Mouse (Mus musculus): ENCODE data around the gene Polrmt.

Gene Polrmt

GRCm38 (mm10) chr10:79743161-79743560 is 3.2 kb downstream of the Polrmt start:
- DNase-seq (ENCODE audit: low spot score in 2 of 2) = no peak

- DNase-seq (ENCODE audit: low spot score in 2 of 2) = no peak
Measured at GRCm38 (mm10) chr10:79740863-79741262, 5.5 kb downstream of the Polrmt start.

DNA sequence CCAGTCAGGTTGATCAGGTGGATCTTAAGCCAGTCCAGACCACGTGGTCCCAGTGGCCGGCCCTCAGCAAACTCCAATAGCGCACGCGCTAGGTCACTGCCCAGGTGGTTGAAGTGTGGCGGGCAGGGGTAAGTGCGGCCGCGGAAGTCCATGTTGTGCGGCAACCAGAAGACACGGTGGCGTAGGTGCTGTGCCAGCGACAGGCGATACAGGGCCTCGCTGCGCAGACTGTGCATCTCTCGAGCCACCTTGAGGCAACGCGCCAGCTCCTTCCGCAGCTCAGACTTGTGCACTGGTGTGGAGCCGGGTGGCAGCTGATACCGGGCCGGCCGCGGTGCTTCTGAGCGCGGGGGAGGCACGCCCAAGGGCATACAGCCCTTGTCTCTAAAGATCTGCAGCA is 7.1 kb downstream of the Polrmt start:
- no peak for DNase-seq (ENCODE audit: low spot score in 2 of 2)

- DNase-seq (ENCODE audit: low spot score in 2 of 2) = no peak
Measured at GRCm38 (mm10) chr10:79738259-79738658, 8.1 kb downstream of the Polrmt start.

- no peak for DNase-seq (ENCODE audit: low spot score in 2 of 2)
Measured at GRCm38 (mm10) chr10:79736706-79737105, 9.7 kb downstream of the Polrmt start.

DNA sequence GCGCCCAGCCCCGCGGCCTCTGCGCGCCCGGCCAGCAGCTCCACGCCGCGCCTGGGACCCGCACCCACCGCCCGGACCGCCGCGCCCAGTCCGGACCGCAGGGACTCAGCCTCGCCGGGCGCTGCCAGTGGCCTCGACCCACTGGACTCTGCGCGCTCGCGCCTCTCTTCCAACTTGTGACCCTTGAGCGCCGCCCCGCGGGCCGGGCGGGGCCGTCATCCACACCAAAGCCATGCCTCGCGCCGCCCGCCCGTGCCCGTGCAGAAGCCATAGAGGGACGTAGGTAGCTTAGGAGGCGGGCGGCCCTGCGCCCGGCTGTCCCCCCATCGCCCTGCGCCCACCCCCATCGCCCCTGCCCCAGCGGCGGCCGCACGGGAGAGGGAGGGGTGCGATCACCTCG is 11.0 kb downstream of the Polrmt start:
- no peak for DNase-seq (ENCODE audit: low spot score in 2 of 2)

DNA sequence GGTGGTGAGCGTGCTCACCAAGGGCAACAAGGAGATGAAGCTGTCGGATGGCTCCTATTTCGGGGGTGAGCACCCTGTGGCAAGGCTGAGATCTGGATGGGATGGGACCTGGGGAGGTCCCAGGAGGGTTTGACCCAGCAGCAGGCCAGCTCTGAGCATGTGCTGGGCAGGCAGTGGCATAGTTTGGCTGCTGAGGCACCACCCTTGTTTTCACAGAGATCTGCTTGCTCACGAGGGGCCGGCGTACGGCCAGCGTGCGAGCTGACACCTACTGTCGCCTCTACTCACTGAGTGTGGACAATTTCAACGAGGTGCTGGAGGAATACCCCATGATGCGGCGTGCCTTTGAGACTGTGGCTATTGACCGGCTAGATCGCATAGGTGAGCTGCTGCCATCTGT is 12.5 kb downstream of the Polrmt start:
- no peak for DNase-seq (ENCODE audit: low spot score in 2 of 2)

DNA sequence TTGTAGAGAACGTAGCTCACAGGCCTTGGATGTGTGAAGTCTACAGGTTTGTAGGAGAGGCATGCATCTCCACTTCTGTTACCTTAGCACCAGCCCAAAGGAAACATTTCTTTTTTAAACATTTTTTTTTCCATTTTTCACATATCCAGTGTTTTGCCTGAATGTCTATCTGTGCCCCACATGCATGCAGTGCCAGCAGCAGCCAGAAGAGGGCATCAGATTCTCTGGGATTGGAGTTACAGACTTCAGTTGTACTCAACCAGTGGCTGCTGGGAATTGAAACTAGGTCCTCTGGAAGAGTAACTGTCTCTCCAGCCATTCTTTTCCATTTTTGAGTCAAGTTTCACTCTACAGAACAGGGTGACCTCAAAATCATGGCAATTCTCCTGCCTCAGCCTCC is 13.9 kb downstream of the Polrmt start:
- no peak for DNase-seq (ENCODE audit: low spot score in 2 of 2)

DNA sequence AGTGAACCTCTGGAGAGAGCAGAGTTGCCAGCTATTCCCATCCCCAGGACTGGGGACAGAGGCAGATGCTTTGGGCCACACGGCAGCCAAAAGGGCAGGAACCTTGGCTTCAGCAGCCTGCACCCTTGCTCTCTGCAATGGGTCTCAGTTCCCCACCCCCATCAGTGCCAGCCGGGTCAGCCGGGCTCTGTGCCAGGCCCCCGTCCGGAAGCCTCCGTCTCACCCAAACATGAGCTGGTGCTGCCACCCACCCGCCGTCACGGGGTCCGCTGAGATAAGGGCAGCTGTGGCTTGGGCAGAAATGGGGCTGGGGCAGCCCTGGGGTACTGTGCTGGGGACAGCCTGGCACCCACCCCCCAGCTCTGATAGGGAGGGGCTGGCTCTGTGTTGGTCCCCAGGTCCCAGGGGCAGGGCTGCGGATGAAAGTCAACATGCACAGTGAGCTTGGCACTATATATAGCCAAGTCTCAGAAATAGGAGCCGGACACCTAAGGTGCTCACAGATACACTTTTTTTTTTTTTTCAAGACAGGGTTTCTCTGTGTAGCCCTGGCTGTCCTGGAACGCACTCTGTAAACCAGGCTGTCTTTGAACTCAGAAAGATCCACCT is 16.9 kb downstream of the Polrmt start:
- DNase-seq (ENCODE audit: low spot score in 2 of 2) = no peak

- no peak for DNase-seq (ENCODE audit: low spot score in 2 of 2)
Measured at GRCm38 (mm10) chr10:79728323-79729249, 17.8 kb downstream of the Polrmt start.

DNA sequence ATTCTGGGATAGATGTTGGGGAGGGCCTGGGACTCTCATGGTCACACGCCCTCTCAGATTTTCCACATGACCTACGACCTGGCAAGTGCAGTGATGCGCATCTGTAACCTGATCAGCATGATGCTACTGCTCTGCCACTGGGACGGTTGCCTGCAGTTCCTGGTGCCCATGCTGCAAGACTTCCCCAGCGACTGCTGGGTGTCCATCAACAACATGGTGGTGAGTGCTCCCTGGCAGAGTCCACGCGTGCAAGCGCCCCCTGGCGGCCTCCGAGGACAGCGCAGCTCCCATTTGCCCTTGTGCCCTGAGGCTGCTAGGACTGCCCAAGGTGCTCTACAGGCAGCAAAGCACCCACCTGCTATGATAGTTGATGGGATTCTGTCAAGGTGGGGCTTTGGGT is 20.3 kb downstream of the Polrmt start:
- no peak for DNase-seq (ENCODE audit: low spot score in 2 of 2)

GRCm38 (mm10) chr10:79723692-79724091 is 22.7 kb downstream of the Polrmt start:
- no peak for DNase-seq (ENCODE audit: low spot score in 2 of 2)

GRCm38 (mm10) chr10:79723047-79723446 is 23.3 kb downstream of the Polrmt start:
- no peak for DNase-seq (ENCODE audit: low spot score in 2 of 2)

- DNase-seq (ENCODE audit: low spot score in 2 of 2) = no peak
Measured at GRCm38 (mm10) chr10:79721089-79721488, 25.3 kb downstream of the Polrmt start.

DNA sequence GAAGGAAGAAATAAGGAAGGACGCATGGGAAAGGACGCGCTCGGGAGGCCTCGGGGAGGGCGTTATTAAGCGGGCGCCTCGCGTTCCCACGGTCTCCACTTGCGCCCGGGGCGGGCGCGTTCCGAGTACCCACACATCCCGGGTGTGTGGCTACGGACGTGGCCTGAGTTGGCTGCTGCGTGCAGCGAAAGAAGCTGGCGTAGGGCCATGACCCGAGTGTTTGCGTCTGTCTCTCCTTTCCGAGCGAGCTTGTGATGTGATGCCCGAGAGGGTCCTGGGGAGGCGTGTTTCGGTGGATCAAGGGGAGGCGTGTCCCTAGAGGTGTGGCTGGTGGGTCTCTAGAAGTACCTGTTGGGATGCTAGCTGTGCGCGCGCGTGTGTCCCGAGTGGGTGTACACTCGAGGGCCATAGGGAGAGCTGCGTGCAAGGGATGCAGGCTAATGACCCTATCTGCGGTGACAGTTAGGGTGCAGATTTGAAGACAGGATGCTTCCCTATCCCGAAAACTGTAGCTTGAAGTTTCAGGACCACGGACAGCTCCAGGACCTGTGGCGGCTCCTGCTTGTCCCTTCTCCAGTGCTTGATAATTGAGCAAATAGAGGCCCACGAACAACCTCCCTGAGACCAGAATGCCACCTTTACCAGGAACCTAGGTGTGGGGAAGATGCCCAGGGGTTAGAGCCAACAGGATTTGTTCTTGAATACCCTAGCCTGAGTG is 28.6 kb downstream of the Polrmt start:
- DNase-seq (ENCODE audit: low spot score in 2 of 2) = peak in 1 of 2 experiments; percentile 80

DNA sequence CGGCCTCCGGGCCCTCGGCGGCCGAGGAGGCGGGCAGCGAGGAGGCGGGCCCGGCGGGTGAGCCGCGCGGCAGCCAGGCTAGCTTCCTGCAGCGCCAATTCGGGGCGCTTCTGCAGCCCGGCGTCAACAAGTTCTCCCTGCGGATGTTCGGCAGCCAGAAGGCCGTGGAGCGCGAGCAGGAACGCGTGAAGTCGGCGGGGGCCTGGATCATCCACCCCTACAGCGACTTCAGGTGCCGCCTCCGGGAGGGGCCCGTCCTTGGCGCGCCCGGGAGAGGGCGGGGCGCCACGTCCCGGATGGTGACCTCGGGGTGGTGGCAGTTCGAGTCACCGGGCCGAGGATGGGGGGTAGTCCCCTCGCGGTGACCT is 29.4 kb downstream of the Polrmt start:
- DNase-seq (ENCODE audit: low spot score in 2 of 2) = no peak

- DNase-seq (ENCODE audit: low spot score in 2 of 2) = no peak
Measured at GRCm38 (mm10) chr10:79716254-79716987, 30.0 kb downstream of the Polrmt start, which contains the start of gene Hcn2. TSS of gene Hcn2 (plus strand) at chr10:79716634.

GRCm38 (mm10) chr10:79714996-79715395 is 31.4 kb downstream of the Polrmt start:
- DNase-seq (ENCODE audit: low spot score in 2 of 2) = no peak

- DNase-seq (ENCODE audit: low spot score in 2 of 2) = no peak
Measured at GRCm38 (mm10) chr10:79713163-79713562, 33.2 kb downstream of the Polrmt start.

DNA sequence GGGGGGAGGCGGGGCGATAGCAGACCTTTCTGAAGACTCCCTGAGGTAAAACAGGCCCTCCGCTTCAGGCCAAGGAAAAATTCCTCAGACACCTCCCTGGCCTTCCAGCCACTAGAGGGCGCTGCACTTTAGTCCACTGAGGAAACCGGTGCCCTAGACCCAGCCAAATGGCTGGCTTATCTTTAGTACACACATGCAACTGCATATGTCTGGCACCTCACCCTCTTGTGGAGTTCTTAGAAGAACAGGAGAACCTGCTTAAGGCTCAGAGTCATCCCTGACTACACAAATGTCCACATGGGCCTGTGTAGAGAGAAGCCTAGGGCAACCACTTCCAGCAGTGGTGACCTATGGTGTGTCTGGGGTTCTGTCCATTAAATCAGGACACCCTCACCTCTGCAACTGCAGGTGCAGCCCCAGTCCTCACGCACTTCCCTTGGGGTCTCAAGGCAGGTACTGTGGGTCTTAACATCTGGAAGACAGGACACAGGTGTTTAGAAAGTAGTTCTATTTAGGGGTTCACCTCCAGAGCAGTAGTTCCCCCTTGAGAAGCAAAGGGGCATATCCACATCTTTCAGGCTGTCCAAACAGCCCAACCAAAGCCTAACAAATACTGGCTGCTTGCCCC is 33.8 kb downstream of the Polrmt start:
- peak; percentile 69 to 86 for DNase-seq (ENCODE audit: low spot score in 2 of 2)

DNA sequence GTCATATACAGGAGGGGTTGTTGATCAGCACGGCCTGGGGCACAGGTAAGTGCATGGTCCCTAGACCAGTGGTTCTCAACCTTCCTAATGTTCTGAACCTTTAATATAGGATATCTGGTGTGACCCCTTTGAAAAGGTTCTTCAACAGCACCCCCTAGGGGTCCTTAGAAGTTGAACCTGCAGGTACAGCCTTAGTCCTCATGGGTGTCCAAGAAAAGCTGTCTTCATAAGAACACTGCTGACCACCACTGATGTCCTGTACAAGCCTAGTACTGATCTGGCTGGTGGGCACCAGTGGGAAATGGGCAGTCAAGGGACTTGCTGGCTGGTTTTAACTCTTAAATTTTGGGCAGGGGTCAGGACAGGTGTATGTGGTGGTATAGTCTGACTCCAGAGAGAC is 34.4 kb downstream of the Polrmt start:
- DNase-seq (ENCODE audit: low spot score in 2 of 2) = no peak
